Mouse (Mus musculus): Measurements from ENCODE around the gene Cdh12.

GRCm38 (mm10) chr15:20448861-20449663 lies at the start of gene Cdh12:
- no peak for TF ChIP-seq ZC3H11A (IDR thresholded peaks at IDR 0.05; ENCODE audit: borderline replicate concordance, low read depth, low read length)
- TF ChIP-seq MAFK (IDR thresholded peaks at IDR 0.05; ENCODE audit: insufficient read depth, low read depth, low read length) = no peak
- no peak for TF ChIP-seq ZNF384 (IDR thresholded peaks at IDR 0.05; ENCODE audit: low read depth, low read length)

Data from ES-E14 (cell line).